Mouse (Mus musculus) MEL (cell line): ENCODE results near the gene Tgoln1. TPM values are rescaled to one million over a fixed set of nuclear protein-coding genes. Genes with fewer than 3 reads are reported as not detected.
A peak's percentile ranks its signal among the peaks of the same experiment; 100 is the strongest.

Experiments used
- DNase-seq: peaks from one replicate; pipeline ENCODE4 v3.0.0; 2011; ENCODE audit warnings: low read depth, low spot score
- H3K27ac ChIP-seq: 2 replicates; pipeline ENCODE4 v1.5.1; 2012; ENCODE audit warnings: low read depth, mild to moderate bottlenecking, control low read depth, low read length, moderate library complexity; ENCODE audit not compliant: control insufficient read depth
- H3K27me3 ChIP-seq, 2 experiments: fragments of 150-350 bp in 1 of 2; sonication (generic) in 1 of 2; 2 replicates each; pipeline ENCODE4 v1.6.1; 2012; ENCODE audit warnings: low read length in 2 of 2, mild to moderate bottlenecking in 2 of 2, improper control_type of control experiment in 1 of 2, moderate library complexity in 1 of 2; ENCODE audit not compliant: insufficient read depth in 2 of 2, control insufficient read depth in 1 of 2
- H3K36me3 ChIP-seq, 2 experiments: 2 replicates each; pipeline ENCODE4 v1.6.1; 2012 to 2014; ENCODE audit warnings: low read length in 2 of 2, improper control_type of control experiment in 1 of 2, inconsistent platforms in 1 of 2, mild to moderate bottlenecking in 1 of 2; ENCODE audit not compliant: insufficient read depth in 2 of 2, control insufficient read depth in 1 of 2
- H3K4me1 ChIP-seq, 2 experiments: fragments of 150-350 bp in 1 of 2; sonication (generic) in 1 of 2; 2 replicates each; pipeline ENCODE4 v1.6.1; 2012; ENCODE audit warnings: low read length in 2 of 2, improper control_type of control experiment in 1 of 2, mild to moderate bottlenecking in 1 of 2; ENCODE audit not compliant: insufficient read depth in 2 of 2, control insufficient read depth in 1 of 2
- H3K4me3 ChIP-seq, 2 experiments: fragments of 150-350 bp in 1 of 2; sonication (generic) in 1 of 2; 2 replicates each; pipeline ENCODE4 v1.5.1; 2012; ENCODE audit warnings: low read depth in 2 of 2, low read length in 2 of 2, mild to moderate bottlenecking in 2 of 2, moderate library complexity in 2 of 2, control low read depth in 1 of 2, improper control_type of control experiment in 1 of 2; ENCODE audit not compliant: control insufficient read depth in 1 of 2, insufficient read depth in 1 of 2
- H3K79me2 ChIP-seq: 2 replicates; pipeline ENCODE4 v1.6.1; 2012; ENCODE audit warnings: mild to moderate bottlenecking, low read length, moderate library complexity; ENCODE audit not compliant: control insufficient read depth, poor library complexity, insufficient read depth
- H3K9ac ChIP-seq: 2 replicates; pipeline ENCODE4 v1.6.1; 2012; ENCODE audit warnings: low read depth, mild to moderate bottlenecking, control low read depth, low read length, moderate library complexity; ENCODE audit not compliant: control insufficient read depth, poor library complexity, severe bottlenecking
- H3K9me3 ChIP-seq: fragments of 150-350 bp; sonication (generic); replicated peaks from 2 replicates; pipeline ENCODE4 v1.6.1; 2012; ENCODE audit warnings: mild to moderate bottlenecking, low read length, improper control_type of control experiment, moderate library complexity; ENCODE audit not compliant: insufficient read depth
- CHD1 ChIP-seq: IDR thresholded peaks from 2 replicates; pipeline ENCODE4 v1.6.1; 2012; ENCODE audit warnings: low read depth, mild to moderate bottlenecking, inconsistent platforms, low read length, improper control_type of control experiment
- CHD2 ChIP-seq: IDR thresholded peaks from 2 replicates; pipeline ENCODE4 v1.6.1; 2011; ENCODE audit warnings: low read length, improper control_type of control experiment
- CTCF ChIP-seq, 3 experiments: IDR thresholded peaks in 2 of 3; conservative IDR thresholded peaks in 1 of 3; 2 replicates each; pipeline ENCODE4 v1.5.1; 2011 to 2012; ENCODE audit warnings: low read length in 3 of 3, low read depth in 2 of 3, mild to moderate bottlenecking in 2 of 3, improper control_type of control experiment in 1 of 3, inconsistent platforms in 1 of 3, mixed read lengths in 1 of 3, moderate library complexity in 1 of 3; ENCODE audit not compliant: control insufficient read depth in 1 of 3, insufficient read depth in 1 of 3, poor library complexity in 1 of 3, severe bottlenecking in 1 of 3
- EP300 ChIP-seq, 2 experiments: IDR thresholded peaks; 2 replicates each; pipeline ENCODE4 v1.6.1; 2011; ENCODE audit warnings: improper control_type of control experiment in 2 of 2, low read length in 2 of 2, low read depth in 1 of 2, mild to moderate bottlenecking in 1 of 2
- GABPA ChIP-seq: IDR thresholded peaks from 2 replicates; pipeline ENCODE4 v1.6.1; 2012; ENCODE audit warnings: low read depth, mild to moderate bottlenecking, inconsistent platforms, low read length, improper control_type of control experiment, moderate library complexity
- JUND ChIP-seq: IDR thresholded peaks from 2 replicates; pipeline ENCODE4 v1.6.1; 2011; ENCODE audit warnings: low read depth, mild to moderate bottlenecking, improper control_type of control experiment, low read length
- KAT2A ChIP-seq: conservative IDR thresholded peaks from 2 replicates; pipeline ENCODE4 v1.6.1; 2012; ENCODE audit warnings: low read depth, low read length, improper control_type of control experiment, inconsistent platforms
- MAFK ChIP-seq: IDR thresholded peaks from 2 replicates; pipeline ENCODE4 v1.6.1; 2011; ENCODE audit warnings: low read depth, mild to moderate bottlenecking, low read length, improper control_type of control experiment, borderline replicate concordance
- MAX ChIP-seq: IDR thresholded peaks from 2 replicates; pipeline ENCODE4 v1.6.1; 2011; ENCODE audit warnings: low read length, improper control_type of control experiment
- MEF2A ChIP-seq: IDR thresholded peaks from 2 replicates; pipeline ENCODE4 v1.6.1; 2014; ENCODE audit warnings: low read depth, mild to moderate bottlenecking, inconsistent platforms, low read length, improper control_type of control experiment; ENCODE audit not compliant: poor library complexity, insufficient replicate concordance, severe bottlenecking; ENCODE audit errors: extremely low read depth
- MYB ChIP-seq: IDR thresholded peaks from 2 replicates; pipeline ENCODE4 v1.6.1; 2011; ENCODE audit warnings: mild to moderate bottlenecking, low read depth, low read length, improper control_type of control experiment
- POLR2A ChIP-seq, 2 experiments: IDR thresholded peaks; 2 replicates each; pipeline ENCODE4 v1.6.1; 2011 to 2012; ENCODE audit warnings: low read length in 2 of 2, mild to moderate bottlenecking in 2 of 2, control low read depth in 1 of 2, improper control_type of control experiment in 1 of 2, low read depth in 1 of 2, moderate library complexity in 1 of 2; ENCODE audit not compliant: control insufficient read depth in 1 of 2, insufficient read depth in 1 of 2, poor library complexity in 1 of 2
- RAD21 ChIP-seq: IDR thresholded peaks from 2 replicates; pipeline ENCODE4 v1.6.1; 2011; ENCODE audit warnings: mild to moderate bottlenecking, low read depth, low read length, improper control_type of control experiment
- SIN3A ChIP-seq: IDR thresholded peaks from 2 replicates; pipeline ENCODE4 v1.6.1; 2012; ENCODE audit warnings: low read length, improper control_type of control experiment, inconsistent platforms
- SMC3 ChIP-seq: IDR thresholded peaks from 2 replicates; pipeline ENCODE4 v1.6.1; 2011; ENCODE audit warnings: low read depth, low read length, improper control_type of control experiment
- TAL1 ChIP-seq: IDR thresholded peaks from 2 replicates; pipeline ENCODE4 v1.6.1; 2012; ENCODE audit warnings: mild to moderate bottlenecking, inconsistent platforms, low read length, moderate library complexity, mixed read lengths
- TCF12 ChIP-seq: IDR thresholded peaks from 2 replicates; pipeline ENCODE4 v1.6.1; 2014; ENCODE audit warnings: low read depth, mild to moderate bottlenecking, inconsistent platforms, low read length, improper control_type of control experiment, moderate library complexity
- USF1 ChIP-seq: IDR thresholded peaks from 2 replicates; pipeline ENCODE4 v1.6.1; 2014; ENCODE audit warnings: low read depth, mild to moderate bottlenecking, inconsistent platforms, low read length, improper control_type of control experiment, moderate library complexity
- USF2 ChIP-seq, 2 experiments: IDR thresholded peaks; 2 replicates each; pipeline ENCODE4 v1.6.1; 2011 to 2012; ENCODE audit warnings: improper control_type of control experiment in 2 of 2, low read length in 2 of 2, borderline replicate concordance in 1 of 2, inconsistent platforms in 1 of 2, low read depth in 1 of 2, mild to moderate bottlenecking in 1 of 2; ENCODE audit not compliant: insufficient read depth in 1 of 2
- polyA plus RNA-seq, 2 experiments: library from polyadenylated mRNA; stranded (reverse) in 1 of 2; unstranded in 1 of 2; fragments of >175 nt in 1 of 2; fragments of >200 nt in 1 of 2; gene quantifications; 2 replicates each; pipeline versions ENCODE4 v1.2.1 to v1.2.4; 2012; ENCODE audit warnings: low replicate concordance in 2 of 2, low read depth in 1 of 2; ENCODE audit not compliant: insufficient read length in 2 of 2, insufficient read depth in 1 of 2, missing spikeins in 1 of 2
- total RNA-seq: library from RNA; depleted of rRNA; stranded (reverse); fragments of 300-350 nt; gene quantifications from 2 replicates; pipeline ENCODE4 v1.2.3, GENCODE M21; 2012

Tgoln1 gene
- total and polyA plus RNA-seq, 3 experiments, result 20.6 to 106 (median 23.9) TPM

DNA sequence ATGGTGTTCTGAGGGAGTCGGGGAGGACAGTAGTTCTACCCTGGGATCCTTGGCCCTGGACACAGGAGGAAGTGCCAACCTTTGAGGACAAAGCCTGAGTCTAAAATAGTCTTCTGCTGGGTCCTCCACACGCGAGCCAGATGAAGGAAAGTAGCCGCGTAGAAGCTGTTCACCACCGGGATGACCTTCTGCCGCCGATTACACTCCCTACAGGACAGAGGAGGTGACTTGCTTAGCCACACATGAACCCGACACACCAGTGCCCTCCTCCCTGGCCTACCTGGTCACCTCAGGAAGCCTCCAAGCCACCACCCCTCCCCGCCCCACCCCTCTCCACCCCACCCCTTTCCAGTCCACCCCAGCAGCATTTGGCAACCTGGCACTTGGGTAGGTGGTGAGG, 48.1 kb downstream of the Tgoln1 start:
- no peaks in the 10 kb centered on the region for H3K36me3 ChIP-seq
- no peak overlapping the region for H3K9ac ChIP-seq
- H3K79me2 ChIP-seq, result no peaks in the 10 kb centered on the region
- no peaks in the 10 kb centered on the region for H3K9me3 ChIP-seq
- DNase-seq, result no peak
- TF ChIP-seq TCF12 (no peak), SIN3A (no peak), MYB (no peak), EP300 (IDR thresholded peaks at IDR 0.05; ENCODE audit: low read depth in 1 of 2, low read length in 2 of 2) (no peak), GABPA (no peak), SMC3 (no peak), MAX (no peak), USF1 (no peak), CHD2 (no peak), USF2 (IDR thresholded peaks at IDR 0.05; ENCODE audit: borderline replicate concordance in 1 of 2, insufficient read depth in 1 of 2, low read depth in 1 of 2, low read length in 2 of 2) (no peak), KAT2A (no peak)
- H3K27me3 ChIP-seq, result no peaks in the 10 kb centered on the region
- no peak overlapping the region for H3K27ac ChIP-seq
- no peaks in the 10 kb centered on the region for H3K4me1 ChIP-seq
- H3K4me3 ChIP-seq, result no peak overlapping the region

DNA sequence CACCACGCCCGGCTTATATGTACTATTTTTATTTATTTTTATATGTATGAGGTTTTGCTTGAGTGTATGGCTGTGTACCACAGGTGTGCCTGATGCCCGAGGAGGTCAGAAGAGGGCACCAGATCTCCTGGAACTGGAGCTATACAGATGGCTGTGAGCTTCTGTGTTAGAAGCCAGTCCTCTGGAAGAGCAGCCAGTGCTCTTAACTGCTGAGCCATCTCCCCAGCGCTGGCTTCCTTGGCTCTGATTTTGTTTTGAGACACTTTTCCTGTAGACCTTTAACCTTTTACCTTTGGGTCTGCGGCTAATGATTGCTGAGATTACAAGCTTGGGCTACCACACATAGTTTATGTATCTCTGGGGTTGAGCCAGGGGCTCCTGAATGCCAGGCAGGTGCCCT, 49.3 kb downstream of the Tgoln1 start:
- H3K9me3 ChIP-seq, result no peaks in the 10 kb centered on the region
- H3K36me3 ChIP-seq, result no peaks in the 10 kb centered on the region
- H3K27me3 ChIP-seq, result no peaks in the 10 kb centered on the region
- no peak overlapping the region for H3K27ac ChIP-seq
- no peak overlapping the region for H3K4me3 ChIP-seq
- no peak for DNase-seq
- TF ChIP-seq SMC3, result peak; percentile 23; the same call in 1 of the 2 replicates
- TF ChIP-seq TAL1, result no peak
- no peak for TF ChIP-seq CHD1
- TF ChIP-seq EP300 (IDR thresholded peaks at IDR 0.05; ENCODE audit: low read depth in 1 of 2, low read length in 2 of 2), result no peak
- peak; percentile 23 for TF ChIP-seq RAD21
- TF ChIP-seq JUND, result no peak
- TF ChIP-seq POLR2A (IDR thresholded peaks at IDR 0.05; ENCODE audit: control insufficient read depth in 1 of 2, insufficient read depth in 1 of 2, low read depth in 1 of 2, low read length in 2 of 2, poor library complexity in 1 of 2), result no peak
- no peak for TF ChIP-seq MEF2A
- no peak for TF ChIP-seq MAFK
- no peak for TF ChIP-seq SIN3A
- TF ChIP-seq CTCF (IDR thresholded peaks at IDR 0.05 in 2 of 3, conservative IDR thresholded peaks at IDR 0.05 in 1 of 3; ENCODE audit: control insufficient read depth in 1 of 3, insufficient read depth in 1 of 3, low read depth in 2 of 3, low read length in 3 of 3, poor library complexity in 1 of 3, severe bottlenecking in 1 of 3), result peak in 2 of 3 experiments; percentile 29 to 38; a peak in 4 of 6 replicates
- TF ChIP-seq TCF12, result no peak
- no peak for TF ChIP-seq GABPA
- no peaks in the 10 kb centered on the region for H3K79me2 ChIP-seq
- H3K9ac ChIP-seq, result no peak overlapping the region
- no peaks in the 10 kb centered on the region for H3K4me1 ChIP-seq
